Mouse (Mus musculus): Measurements from ENCODE around the gene Emsy. TPM values are rescaled to one million over a fixed set of nuclear protein-coding genes. Genes with fewer than 3 reads are reported as not detected.

Emsy gene
- total RNA-seq, 2 experiments from 2014 or later = 16.7 to 23.8 TPM

- DNase-seq = peak in 1 of 2 experiments; percentile 22
Observed at GRCm38 (mm10) chr7:98667956-98668746, 11.6 kb upstream of the Emsy start.

- no peak for DNase-seq
Observed at GRCm38 (mm10) chr7:98665726-98666125, 9.1 kb upstream of the Emsy start.

GRCm38 (mm10) chr7:98665166-98665565 lies 8.6 kb upstream of the Emsy start:
- DNase-seq = peak; percentile 24 to 34

- peak; percentile 83 to 88 for DNase-seq
Observed at GRCm38 (mm10) chr7:98655681-98656530, 677 bp downstream of the Emsy start.

GRCm38 (mm10) chr7:98651651-98652050 lies 4.9 kb downstream of the Emsy start:
- DNase-seq = no peak

- DNase-seq = no peak
Observed at GRCm38 (mm10) chr7:98644238-98644637, 12.3 kb downstream of the Emsy start.

- DNase-seq = no peak
Observed at GRCm38 (mm10) chr7:98636607-98637006, 20.0 kb downstream of the Emsy start.

GRCm38 (mm10) chr7:98633032-98633431 lies 23.6 kb downstream of the Emsy start:
- DNase-seq = no peak

GRCm38 (mm10) chr7:98629947-98630346 lies 26.6 kb downstream of the Emsy start:
- DNase-seq = no peak

- DNase-seq = no peak
Observed at GRCm38 (mm10) chr7:98617739-98618138, 38.8 kb downstream of the Emsy start.

GRCm38 (mm10) chr7:98612936-98613335 lies 43.6 kb downstream of the Emsy start:
- no peak for DNase-seq

- DNase-seq = no peak
Observed at GRCm38 (mm10) chr7:98608520-98608919, 48.1 kb downstream of the Emsy start.

- DNase-seq = no peak
Observed at GRCm38 (mm10) chr7:98607158-98607557, 49.4 kb downstream of the Emsy start.

- DNase-seq = peak in 1 of 2 experiments; percentile 18
Observed at GRCm38 (mm10) chr7:98601715-98602114, 54.9 kb downstream of the Emsy start.

GRCm38 (mm10) chr7:98597402-98597801 lies 59.2 kb downstream of the Emsy start:
- no peak for DNase-seq

GRCm38 (mm10) chr7:98594731-98595130 lies 61.9 kb downstream of the Emsy start:
- DNase-seq = no peak

- no peak for DNase-seq
Observed at GRCm38 (mm10) chr7:98593276-98593675, 63.3 kb downstream of the Emsy start.

GRCm38 (mm10) chr7:98589028-98589427 lies 67.6 kb downstream of the Emsy start:
- peak in 1 of 2 experiments; percentile 53 for DNase-seq

- DNase-seq = no peak
Observed at GRCm38 (mm10) chr7:98586313-98586712, 70.3 kb downstream of the Emsy start.

GRCm38 (mm10) chr7:98584555-98584954 lies 72.0 kb downstream of the Emsy start:
- DNase-seq = no peak

- no peak for DNase-seq
Observed at GRCm38 (mm10) chr7:98581266-98581665, 75.3 kb downstream of the Emsy start.

- DNase-seq = no peak
Observed at GRCm38 (mm10) chr7:98580441-98580840, 76.1 kb downstream of the Emsy start.

GRCm38 (mm10) chr7:98579731-98580130 lies 76.9 kb downstream of the Emsy start:
- no peak for DNase-seq

All from heart, adult 18-20 months (tissue).